Mouse (Mus musculus) layer of hippocampus, adult 2 months (tissue): ENCODE results near the gene Acta1. TPM values are rescaled to one million over a fixed set of nuclear protein-coding genes. Genes with fewer than 3 reads are reported as not detected.
A peak's percentile ranks its signal among the peaks of the same experiment; 100 is the strongest.

Experiments used
- DNase-seq, 2 experiments: peaks; one replicate each; pipeline ENCODE4 v3.0.0; 2022; ENCODE audit warnings: low spot score in 2 of 2
- H3K27ac ChIP-seq: fragments of 200-600 bp; 2 replicates; pipeline ENCODE4 v1.8.1; 2022
- H3K4me3 ChIP-seq: fragments of 200-600 bp; 2 replicates; pipeline ENCODE4 v1.8.1; 2022; ENCODE audit warnings: mild to moderate bottlenecking
- CTCF ChIP-seq: fragments of 200-600 bp; conservative IDR thresholded peaks from 2 replicates; pipeline ENCODE4 v1.8.1; 2022; ENCODE audit warnings: antibody characterized with exemption, mild to moderate bottlenecking, moderate library complexity
- total RNA-seq, 2 experiments: library from RNA; stranded (reverse); gene quantifications; 2 replicates each; pipeline ENCODE4 v1.2.3; 2021

Gene Acta1
- total RNA-seq, 2 experiments from 2014 or later, result 6.0 to 6.5 TPM

DNA sequence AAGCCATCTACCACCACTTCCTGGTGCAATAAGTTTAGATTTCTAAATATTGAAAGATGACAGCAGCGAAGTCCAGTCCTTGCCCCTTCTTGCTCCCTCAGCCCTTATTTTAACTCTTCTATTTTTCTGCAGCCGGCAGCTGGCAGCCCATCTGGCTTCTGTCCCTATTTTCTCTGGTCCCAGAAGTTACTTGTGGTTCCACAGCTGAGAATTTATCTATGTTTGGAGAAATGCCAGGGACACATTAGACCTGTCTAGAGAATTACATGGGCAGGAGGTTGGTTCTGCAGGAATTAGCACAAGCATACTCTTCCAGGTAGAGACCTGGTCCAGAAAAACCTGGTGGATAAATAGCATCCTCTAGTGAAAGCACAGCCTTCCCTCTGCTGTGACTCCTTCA, 16.7 kb downstream of the Acta1 start:
- Histone ChIP-seq H3K27ac (no peak overlapping the region; the same call in 1 of the 2 replicates), H3K4me3 (no peak overlapping the region)
- TF ChIP-seq CTCF, result no peak
- DNase-seq, result no peak

DNA sequence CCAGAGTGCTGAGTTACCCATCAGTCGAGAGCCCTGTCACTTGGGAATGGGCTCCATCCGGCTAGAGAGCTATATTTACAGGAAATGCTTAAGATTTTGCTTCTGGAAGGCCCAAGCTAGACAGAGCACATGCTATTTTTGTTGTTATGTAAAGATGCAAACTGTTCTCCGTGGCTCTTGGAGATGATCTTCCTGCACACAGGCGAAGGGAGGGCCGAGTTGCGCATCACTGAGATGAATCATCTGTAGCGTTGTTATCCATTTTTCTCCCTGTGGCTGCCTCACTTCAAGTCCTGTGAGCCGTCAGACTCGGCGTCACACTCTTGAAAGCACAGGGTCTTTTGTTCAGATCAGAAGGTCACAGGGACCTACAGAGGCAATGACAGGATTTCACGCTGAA, 20.2 kb downstream of the Acta1 start:
- Histone ChIP-seq H3K4me3 (no peak overlapping the region), H3K27ac (peak overlapping the region; percentile 74)
- no peak for TF ChIP-seq CTCF
- peak in 1 of 2 experiments; percentile 61 for DNase-seq

DNA sequence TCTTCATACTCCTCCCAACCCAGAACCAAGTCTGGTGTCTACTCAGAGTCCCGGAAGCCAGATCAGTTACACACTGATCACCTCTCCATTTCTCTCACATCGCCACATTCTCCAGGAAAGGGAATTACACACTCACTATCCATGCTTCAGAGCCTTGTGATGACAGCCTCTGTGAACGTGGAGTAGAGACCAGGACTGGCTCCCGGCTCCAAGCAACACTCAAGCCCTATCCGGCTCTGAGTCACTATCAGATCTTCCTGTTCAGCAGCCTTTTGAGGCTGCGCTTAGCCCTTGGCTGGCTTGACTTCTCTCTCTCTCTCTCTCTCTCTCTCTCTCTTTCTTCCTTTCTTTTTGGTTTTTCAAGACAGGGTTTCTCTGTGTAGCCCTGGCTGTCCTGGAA, 21.2 kb downstream of the Acta1 start:
- DNase-seq, result no peak
- no peak for TF ChIP-seq CTCF
- H3K27ac ChIP-seq, result peak overlapping the region; percentile 18; the same call in 1 of the 2 replicates

DNA sequence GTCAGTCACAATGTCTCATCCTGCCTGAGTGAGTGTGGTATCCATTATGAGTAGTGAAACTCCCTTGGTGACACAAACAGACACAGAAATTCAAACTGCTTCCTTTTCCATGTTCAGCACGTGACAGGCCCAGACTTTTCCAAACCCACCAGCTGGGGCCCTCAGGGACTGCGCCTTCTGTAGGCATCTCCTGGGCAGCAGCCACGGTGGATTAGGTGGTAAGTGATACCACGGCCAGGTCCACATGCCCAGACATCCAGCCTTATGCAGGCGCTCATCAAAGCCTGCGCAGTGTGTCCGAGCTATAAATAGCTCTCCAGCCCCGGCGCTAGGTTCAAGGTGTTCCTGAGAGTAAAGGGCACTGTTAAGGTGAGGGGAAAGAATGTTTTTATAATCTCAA, 22.5 kb downstream of the Acta1 start:
- TF ChIP-seq CTCF, result no peak
- H3K27ac ChIP-seq, result peak overlapping the region; percentile 64; the same call in 1 of the 2 replicates
- no peak overlapping the region for H3K4me3 ChIP-seq
- DNase-seq, result no peak

More for the DNA sequence above, 21.2 kb downstream of the Acta1 start:
- no peak overlapping the region for H3K4me3 ChIP-seq

DNA sequence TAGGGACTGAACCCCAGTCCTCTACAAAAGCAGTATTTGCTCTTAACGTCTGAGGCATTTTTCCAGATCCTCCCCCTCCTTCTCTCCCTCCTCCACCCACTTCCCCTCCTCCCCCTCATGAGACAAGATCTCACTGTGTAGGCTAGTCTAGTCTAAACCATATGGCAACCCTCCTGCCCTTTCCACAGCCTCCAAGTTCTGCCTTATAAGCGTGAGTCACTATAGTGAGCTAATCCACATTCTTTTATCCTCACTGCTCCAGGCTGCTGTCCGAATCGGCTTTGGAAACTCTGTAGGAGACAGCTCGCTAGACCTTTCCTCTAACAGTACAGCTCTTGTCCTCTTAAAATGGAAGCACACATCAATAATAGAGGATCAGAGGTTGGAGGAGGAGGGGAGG, 27.6 kb downstream of the Acta1 start:
- TF ChIP-seq CTCF, result no peak
- DNase-seq, result no peak
- Histone ChIP-seq H3K27ac (peak overlapping the region; percentile 61), H3K4me3 (no peak overlapping the region)

DNA sequence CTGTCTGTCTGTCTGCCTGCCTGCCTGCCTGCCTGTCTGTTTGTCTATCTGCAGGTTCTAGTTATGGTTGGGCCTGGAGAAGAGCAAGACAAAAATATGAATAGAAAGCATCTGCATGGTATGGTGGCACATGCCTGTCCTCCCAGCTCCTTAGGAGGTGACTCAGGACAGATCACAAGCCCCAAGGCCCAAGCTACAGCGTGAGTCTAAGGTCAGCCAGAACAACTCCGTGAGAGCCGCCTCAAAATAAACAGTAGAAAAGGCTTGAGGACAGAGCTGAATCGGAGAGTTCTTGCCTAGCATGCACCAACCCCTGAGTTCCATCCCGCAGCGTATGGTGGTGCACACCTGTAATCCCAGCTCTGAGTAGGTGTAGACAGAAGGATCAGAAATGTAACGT, 28.8 kb downstream of the Acta1 start:
- TF ChIP-seq CTCF, result no peak

DNA sequence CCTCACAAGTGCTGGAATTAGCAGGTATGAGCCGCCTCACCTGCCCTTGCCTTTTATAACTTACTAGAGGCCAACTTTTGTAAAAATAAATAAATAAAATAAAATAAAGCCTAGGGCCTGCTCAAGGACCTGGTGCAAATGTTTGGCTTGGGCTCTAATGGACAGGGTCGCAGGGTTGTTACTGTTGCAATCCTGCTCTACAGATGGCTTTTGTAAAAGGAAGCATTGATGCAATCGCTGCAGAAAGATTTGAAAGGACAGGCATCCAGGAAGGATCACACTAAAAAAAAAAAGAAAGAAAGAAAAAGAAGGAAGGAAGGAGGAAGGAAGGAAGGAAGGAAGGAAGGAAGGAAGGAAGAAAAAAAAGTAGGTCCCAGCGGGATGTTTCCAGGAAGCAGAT, 34.2 kb downstream of the Acta1 start:
- H3K4me3 ChIP-seq, result peak overlapping the region; percentile 97
- H3K27ac ChIP-seq, result peak overlapping the region; percentile 99
- no peak for TF ChIP-seq CTCF
- DNase-seq, result no peak

More for the DNA sequence above, 28.8 kb downstream of the Acta1 start:
- Histone ChIP-seq H3K4me3 (no peak overlapping the region), H3K27ac (no peak overlapping the region)
- no peak for DNase-seq

DNA sequence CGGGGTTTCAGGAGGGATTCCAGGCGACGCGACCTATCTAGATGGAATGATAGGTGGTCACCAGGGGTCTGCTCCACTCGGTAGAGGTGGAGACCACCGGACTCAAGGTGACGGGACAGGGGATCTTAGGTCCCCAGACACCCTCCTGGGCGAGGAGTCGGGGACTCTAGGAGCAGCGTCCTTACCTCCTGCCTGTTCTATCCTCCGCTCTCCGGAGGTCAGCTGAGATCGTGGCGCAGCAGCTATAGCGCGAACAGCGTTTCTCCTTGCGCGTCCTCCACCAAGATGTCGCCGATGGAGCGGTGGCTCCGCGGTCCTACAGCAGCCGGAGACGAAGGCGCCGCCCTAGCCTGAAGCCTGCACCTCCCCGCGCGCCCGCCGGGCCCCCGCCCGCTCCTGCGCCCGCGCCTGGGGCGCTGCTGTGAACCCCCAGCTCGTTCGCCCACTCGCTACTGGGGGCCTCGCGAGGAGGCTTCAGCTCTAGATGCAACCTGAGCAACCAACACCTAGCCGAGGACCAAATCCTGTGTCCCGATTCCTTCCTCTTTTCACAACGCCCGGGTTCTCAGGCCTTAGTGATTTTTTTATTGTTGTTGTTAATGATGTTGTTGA, 34.8 kb downstream of the Acta1 start, which contains the start of gene Ccsap:
TSS of gene Ccsap (minus strand) at position 562 of the 612 bp plus-strand sequence.
- DNase-seq, result peak; percentile 56 to 71
- peak within 1 kb of the TSS; percentile 97 for H3K4me3 ChIP-seq
- H3K27ac ChIP-seq, result peak within 1 kb of the TSS; percentile 99
- TF ChIP-seq CTCF, result peak; percentile 53

DNA sequence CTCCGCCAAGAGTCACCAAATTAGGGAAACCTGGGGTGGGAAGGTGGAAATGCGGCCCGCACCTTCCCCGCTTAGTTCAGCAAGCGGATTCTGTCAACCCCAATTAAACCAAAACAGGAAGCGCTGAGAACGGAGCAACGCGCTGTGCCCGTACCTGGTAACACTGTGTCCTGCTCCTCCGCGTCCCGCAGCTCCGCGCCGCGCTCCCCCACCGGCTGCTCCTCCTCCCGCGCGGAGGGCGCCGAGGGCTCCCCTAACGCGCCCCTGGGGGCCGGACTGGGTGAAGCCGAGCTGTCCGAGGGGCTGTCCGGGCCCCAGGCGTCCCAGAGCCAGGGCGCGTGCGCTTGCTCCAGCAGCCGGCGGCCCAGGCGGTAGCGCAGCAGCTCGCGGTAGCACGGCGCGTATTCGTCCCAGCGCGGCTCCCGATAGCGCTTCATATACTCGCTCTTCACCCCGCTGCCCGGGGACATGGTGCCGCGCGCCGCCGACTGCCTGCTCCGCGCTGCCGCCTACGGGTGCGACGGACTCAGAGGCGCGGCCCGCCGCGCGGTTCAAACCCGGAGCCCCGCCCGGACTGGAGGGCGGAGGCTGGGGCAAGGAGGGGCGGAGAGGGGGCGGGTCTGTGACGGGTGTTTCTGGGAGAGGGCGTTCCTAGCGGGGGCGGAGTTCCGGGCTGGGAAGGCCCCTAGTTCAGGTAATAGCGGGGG, 35.5 kb downstream of the Acta1 start:
- peak; percentile 55 for TF ChIP-seq CTCF
- H3K4me3 ChIP-seq, result peak overlapping the region; percentile 97
- DNase-seq, result peak; percentile 90 to 94
- peak overlapping the region; percentile 99 for H3K27ac ChIP-seq

DNA sequence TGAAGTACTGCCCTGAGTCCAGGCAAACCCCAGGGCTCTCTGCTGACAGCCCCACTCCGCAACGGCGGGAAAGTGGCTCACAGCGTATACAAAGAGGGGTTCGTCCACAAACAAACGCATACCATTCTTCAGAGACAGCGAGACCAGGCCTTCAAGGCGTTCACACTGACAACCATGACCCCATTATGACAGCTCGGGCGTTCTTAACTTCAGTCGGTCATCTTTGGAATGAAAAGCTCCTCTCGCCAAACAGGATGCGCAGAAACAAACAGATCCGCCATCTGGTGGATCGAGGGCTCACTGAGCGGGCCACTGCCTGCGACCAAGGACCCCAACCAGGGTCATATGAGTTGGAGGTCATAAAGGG, 36.0 kb downstream of the Acta1 start:
- H3K27ac ChIP-seq, result peak overlapping the region; percentile 99
- no peak for TF ChIP-seq CTCF
- DNase-seq, result no peak
- H3K4me3 ChIP-seq, result peak overlapping the region; percentile 97

DNA sequence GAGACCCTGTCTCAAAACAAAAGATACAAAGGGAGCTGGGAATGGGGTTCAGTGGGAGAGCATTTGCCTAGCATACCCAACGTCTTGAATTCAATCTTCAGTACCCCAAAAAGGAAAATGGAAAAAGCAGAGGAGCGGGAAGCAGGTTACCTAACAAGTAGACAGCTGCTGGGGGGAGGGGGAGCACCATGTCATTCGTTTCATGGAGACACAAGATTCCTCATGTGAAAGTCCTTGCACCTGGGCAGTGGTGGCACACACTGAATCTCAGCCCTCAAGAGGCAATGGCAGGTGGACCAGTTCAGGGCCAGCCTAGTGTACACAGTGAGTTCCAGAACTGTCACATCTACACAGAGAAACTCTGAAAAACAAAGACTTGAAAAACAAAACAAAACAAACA, 37.2 kb downstream of the Acta1 start:
- Histone ChIP-seq H3K27ac (peak overlapping the region; percentile 99), H3K4me3 (peak overlapping the region; percentile 97)
- no peak for TF ChIP-seq CTCF
- DNase-seq, result no peak

DNA sequence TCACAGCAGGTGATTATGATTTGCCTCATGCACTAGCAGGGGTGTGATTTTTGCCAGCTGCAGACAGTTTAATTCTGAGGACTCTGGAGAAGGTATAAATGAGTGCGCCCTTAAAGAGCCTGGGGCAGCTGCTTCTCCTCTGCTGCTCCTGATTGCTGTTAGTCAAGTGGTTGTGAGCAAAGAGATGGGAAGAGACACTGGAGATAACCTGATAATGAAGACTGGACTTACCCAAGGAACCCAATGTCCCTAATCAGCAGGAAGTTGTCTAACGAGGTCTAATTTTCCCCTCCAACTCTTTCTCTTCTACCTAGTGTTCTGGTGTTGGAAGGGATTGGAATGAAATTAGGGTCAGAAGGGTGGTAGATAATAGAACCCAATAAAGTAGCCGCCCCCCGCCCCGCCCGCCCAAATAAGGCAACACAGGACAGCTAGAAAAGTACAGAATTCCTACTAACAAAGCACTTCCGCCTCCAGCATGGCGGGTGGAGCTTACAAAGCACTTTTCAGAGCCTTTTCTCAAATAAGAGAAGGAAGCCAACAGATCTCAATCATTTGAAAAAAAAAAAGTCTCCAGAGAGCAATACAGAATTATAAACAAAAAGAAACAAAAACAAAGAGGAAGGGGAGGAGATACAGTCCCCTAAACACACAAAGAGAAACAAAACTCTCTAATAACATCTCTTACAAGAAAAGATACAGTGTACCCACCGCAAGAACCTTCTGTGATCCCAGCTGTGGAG, 39.6 kb downstream of the Acta1 start:
- DNase-seq, result no peak
- H3K4me3 ChIP-seq, result no peak overlapping the region
- no peak overlapping the region for H3K27ac ChIP-seq
- TF ChIP-seq CTCF, result no peak

DNA sequence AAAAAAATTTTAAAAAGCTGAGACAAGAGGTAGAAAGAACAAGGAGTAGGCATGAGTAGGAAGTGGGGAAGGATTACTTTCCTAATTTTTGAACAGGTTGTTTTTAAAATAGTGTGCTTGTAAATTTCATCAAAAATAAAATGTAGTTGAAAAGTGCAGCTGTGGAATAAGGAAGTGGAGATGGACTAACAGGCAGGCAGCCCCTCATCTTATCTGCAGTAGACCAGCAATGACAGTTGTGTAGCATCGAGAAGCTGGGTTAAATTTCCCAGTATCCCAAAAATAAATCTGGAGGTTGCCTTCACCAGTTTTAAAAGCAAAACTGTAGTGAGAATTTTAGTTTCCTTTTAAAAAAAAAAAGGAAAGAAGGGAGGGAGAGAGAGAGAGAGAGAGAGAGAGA, 40.3 kb downstream of the Acta1 start:
- no peak for TF ChIP-seq CTCF
- DNase-seq, result no peak
- Histone ChIP-seq H3K27ac (no peak overlapping the region), H3K4me3 (no peak overlapping the region)

DNA sequence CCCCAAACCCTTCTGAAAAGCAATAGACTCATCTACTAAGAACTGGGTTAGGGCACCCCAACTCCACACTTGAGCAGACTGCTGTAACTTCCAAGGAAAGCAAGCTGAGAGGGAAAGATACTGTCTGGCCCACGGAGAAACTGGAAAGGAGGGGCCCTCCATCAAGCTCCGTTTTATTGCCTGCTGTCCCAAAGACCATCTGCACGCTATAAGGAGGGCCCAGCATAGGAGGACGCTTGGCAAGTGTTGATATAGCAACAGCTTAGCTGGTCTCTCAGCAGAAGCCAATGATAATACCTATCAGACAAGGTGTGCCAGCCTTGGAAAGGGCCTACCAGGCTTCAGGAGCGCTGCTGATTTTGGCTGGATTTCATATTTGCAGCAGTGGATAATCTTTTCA, 43.0 kb downstream of the Acta1 start:
- no peak for DNase-seq
- no peak overlapping the region for H3K4me3 ChIP-seq
- H3K27ac ChIP-seq, result no peak overlapping the region
- TF ChIP-seq CTCF, result no peak
